Mouse (Mus musculus) ovary, postnatal 36 days (tissue): ENCODE measurements around the gene Atrnl1.
"Not testable (repeated sequence)": the region's sequence is repeated elsewhere in the genome, so short reads cannot be mapped to it uniquely, and the experiment has no call there.

Experiments
- DNase-seq: peaks from one replicate; pipeline ENCODE4 v3.0.0; 2022; ENCODE audit warnings: low spot score, mixed read lengths

The Atrnl1 gene

GRCm38 (mm10) chr19:57823446-57823845 is 212.6 kb downstream of the Atrnl1 start:
- no peak for DNase-seq

GRCm38 (mm10) chr19:57825271-57826207 is 214.7 kb downstream of the Atrnl1 start:
- DNase-seq, result no peak

GRCm38 (mm10) chr19:57833083-57833482 is 222.2 kb downstream of the Atrnl1 start:
- DNase-seq, result no peak

GRCm38 (mm10) chr19:57837882-57838281 is 227.0 kb downstream of the Atrnl1 start:
- no peak for DNase-seq

- no peak for DNase-seq
Measured at GRCm38 (mm10) chr19:57838546-57838945, 227.7 kb downstream of the Atrnl1 start.

GRCm38 (mm10) chr19:57849915-57850314 is 239.1 kb downstream of the Atrnl1 start:
- DNase-seq, result no peak

- DNase-seq, result no peak
Measured at GRCm38 (mm10) chr19:57868350-57868749, 257.5 kb downstream of the Atrnl1 start.

- no peak for DNase-seq
Measured at GRCm38 (mm10) chr19:57870871-57871270, 260.0 kb downstream of the Atrnl1 start.

- no peak for DNase-seq
Measured at GRCm38 (mm10) chr19:57876057-57876456, 265.2 kb downstream of the Atrnl1 start.

- no peak for DNase-seq
Measured at GRCm38 (mm10) chr19:57877343-57877742, 266.5 kb downstream of the Atrnl1 start.

GRCm38 (mm10) chr19:57878583-57878982 is 267.7 kb downstream of the Atrnl1 start:
- no peak for DNase-seq

- DNase-seq, result not testable (repeated sequence)
Measured at GRCm38 (mm10) chr19:57879841-57880240, 269.0 kb downstream of the Atrnl1 start.

GRCm38 (mm10) chr19:57881927-57882326 is 271.1 kb downstream of the Atrnl1 start:
- DNase-seq, result no peak

- no peak for DNase-seq
Measured at GRCm38 (mm10) chr19:57888871-57889270, 278.0 kb downstream of the Atrnl1 start.

- DNase-seq, result no peak
Measured at GRCm38 (mm10) chr19:57889741-57890140, 278.9 kb downstream of the Atrnl1 start.

GRCm38 (mm10) chr19:57890954-57891353 is 280.1 kb downstream of the Atrnl1 start:
- no peak for DNase-seq

- DNase-seq, result no peak
Measured at GRCm38 (mm10) chr19:57894191-57894590, 283.4 kb downstream of the Atrnl1 start.

- no peak for DNase-seq
Measured at GRCm38 (mm10) chr19:57900037-57900436, 289.2 kb downstream of the Atrnl1 start.

- DNase-seq, result no peak
Measured at GRCm38 (mm10) chr19:57909466-57909865, 298.6 kb downstream of the Atrnl1 start.

GRCm38 (mm10) chr19:57910650-57911049 is 299.8 kb downstream of the Atrnl1 start:
- DNase-seq, result no peak

- no peak for DNase-seq
Measured at GRCm38 (mm10) chr19:57916325-57916724, 305.5 kb downstream of the Atrnl1 start.

GRCm38 (mm10) chr19:57922991-57923390 is 312.2 kb downstream of the Atrnl1 start:
- DNase-seq, result no peak

GRCm38 (mm10) chr19:57924856-57925255 is 314.0 kb downstream of the Atrnl1 start:
- no peak for DNase-seq

- no peak for DNase-seq
Measured at GRCm38 (mm10) chr19:57925681-57926080, 314.8 kb downstream of the Atrnl1 start.
